Mouse (Mus musculus) monocyte, adult 5-6 weeks (primary cell): Measurements from ENCODE around the gene Ccn5. TPM values are rescaled to one million over a fixed set of nuclear protein-coding genes. Genes with fewer than 3 reads are reported as not detected.

Experiments used
- ATAC-seq: fragments of 153-309, 156-312 bp; replicated peaks from 2 replicates; pipeline ENCODE4 v1.8.0; 2017; ENCODE audit warnings: mild to moderate bottlenecking; ENCODE audit not compliant: low TSS enrichment, insufficient number of reproducible peaks, severe bottlenecking, poor library complexity, low FRiP score
- total RNA-seq: library from RNA; stranded (forward); fragments of 200-1000, 200-491, 200-594 nt; gene quantifications from 3 replicates; pipeline ENCODE4 v1.2.3, GENCODE M21; 2017

The Ccn5 gene
- total RNA-seq: not detected in 3 replicates

DNA sequence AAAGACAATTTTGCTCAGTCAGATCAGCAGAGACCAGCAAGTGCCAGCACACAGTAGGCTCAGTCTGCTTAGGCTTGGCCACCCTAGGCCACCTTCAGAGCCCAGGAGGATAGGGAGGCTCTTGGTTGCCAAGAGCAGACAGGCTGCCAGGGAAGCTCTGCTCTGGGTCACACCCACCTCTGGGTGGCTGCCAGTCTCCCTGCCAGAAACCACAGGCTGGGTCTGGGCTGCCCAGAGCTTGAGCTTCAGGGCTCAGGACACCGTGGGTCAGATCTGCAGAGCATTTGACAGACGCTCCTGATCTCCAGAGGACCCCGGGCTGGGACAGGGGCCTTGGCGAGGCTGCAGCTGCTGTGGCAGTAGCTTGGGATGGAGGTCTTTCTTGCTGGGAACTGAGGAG, at the start of gene Ccn5:
TSS of gene Ccn5 (plus strand) at position 255 of the 400 bp plus-strand sequence.
- no peak for ATAC-seq

DNA sequence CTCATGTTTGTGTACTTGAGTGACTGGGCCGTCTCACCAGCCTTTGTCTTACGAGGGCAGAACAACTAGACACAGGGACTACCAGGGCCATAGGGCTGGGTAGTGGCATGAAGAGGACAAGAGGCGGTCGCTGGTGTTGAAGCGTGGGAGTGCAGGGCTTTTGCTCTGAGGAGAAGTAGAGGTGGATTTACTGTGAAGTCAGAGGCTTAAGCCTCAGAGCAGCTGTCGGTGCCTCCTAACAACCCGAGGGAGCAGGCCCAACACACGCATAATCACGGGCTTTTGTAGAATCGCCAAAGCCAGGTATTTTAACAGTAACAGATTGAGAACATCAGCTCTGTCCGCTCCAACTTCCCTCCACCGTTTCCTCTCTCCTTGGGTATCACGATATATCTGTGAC, 44.0 kb upstream of the Ccn5 start:
- ATAC-seq: no peak

DNA sequence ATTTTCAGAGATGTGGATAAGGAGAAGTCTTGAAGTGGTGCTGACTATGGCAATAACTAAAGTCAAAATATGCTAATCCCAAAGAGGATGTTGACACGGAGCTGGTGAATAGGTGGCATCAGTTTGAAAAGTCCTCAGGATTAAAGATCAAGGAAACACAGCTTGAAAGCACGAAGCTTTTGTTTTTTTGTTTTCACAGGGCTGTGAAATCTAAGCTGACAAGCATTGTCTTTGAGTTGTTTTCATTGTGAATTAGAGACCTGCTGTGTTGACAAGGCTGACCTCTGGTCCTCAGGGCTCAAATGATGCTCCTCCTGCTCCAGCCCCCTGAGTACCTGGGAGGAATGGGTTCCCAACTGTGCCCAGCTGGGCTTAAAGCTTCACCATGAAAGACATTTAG, 43.6 kb upstream of the Ccn5 start:
- ATAC-seq: no peak

DNA sequence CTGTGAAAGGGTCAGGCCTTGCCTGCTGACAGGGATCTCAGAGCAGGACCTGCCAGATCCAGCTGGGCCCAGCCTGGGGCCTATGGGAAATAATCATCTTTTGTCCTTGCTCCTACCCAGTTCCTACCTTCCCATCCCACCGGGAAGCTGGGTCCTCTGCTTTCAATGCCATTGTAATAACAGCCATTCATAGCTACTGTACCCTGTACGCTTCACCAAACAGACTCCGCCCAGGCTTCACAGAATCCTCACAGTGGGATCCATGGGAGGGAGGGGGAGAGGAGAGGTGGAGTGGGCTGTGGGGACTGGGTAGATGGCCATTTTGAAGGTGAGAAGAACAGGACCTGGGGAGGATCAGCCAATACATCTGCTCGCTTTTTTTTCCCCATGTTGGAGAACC, 41.8 kb upstream of the Ccn5 start:
- ATAC-seq: no peak

DNA sequence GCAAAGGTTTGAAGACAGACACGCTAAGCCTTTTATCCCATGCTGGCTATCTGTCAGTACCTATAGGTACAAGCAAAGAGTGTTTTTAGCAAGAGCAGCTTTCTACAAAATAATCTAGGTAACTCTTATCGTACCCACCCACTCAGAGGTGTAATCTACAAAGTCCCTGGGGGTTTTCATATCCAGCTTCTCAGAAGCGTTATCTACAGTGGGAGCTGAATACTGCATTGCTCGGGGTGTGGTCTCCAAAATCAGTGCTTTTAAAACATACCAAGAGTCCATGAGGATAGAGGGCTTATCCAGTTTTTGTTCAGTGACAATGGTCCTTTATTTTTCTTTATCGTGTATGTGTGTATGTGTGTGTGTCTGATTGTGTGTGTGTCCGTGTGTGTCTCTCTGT, 37.3 kb upstream of the Ccn5 start:
- ATAC-seq: no peak

DNA sequence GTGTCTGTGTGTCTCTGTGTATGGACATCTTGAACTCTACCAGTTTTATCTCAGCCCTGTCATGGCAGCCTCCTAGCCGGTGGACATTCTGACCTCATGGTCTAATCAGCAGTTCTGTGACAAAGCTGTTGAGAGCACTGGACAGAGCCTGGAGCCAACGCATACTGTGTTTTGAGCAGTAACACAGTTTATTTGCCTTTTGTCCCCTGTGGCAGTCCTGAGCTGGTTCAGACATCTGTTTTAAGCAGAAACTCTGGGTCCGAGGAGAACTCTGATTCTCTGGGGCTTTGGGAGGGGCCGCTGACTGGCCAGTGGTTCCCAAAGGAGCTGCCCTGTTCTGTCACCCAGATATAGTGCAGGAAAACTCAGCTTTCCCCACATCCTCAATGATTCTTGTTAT, 36.8 kb upstream of the Ccn5 start:
- no peak for ATAC-seq

DNA sequence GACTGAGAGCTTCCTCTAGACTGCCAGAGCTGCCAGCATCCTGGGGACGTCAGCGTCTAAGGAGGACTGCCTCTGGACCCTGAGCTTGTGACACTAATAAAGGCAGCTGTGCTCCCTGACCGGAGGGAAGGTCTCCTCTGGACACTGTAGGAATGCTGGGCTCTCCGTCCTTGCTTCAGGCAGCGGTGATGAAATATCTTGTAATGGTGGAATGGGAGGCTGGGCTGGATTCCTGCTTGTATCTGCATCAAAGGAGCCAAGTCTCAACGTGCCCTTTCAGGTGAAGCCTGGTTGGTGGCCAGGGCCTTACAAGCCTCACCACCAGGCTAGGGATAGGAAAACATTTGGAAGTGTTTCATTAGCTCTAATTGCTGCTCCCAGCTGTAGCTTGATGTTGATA, 33.6 kb upstream of the Ccn5 start:
- ATAC-seq: no peak

DNA sequence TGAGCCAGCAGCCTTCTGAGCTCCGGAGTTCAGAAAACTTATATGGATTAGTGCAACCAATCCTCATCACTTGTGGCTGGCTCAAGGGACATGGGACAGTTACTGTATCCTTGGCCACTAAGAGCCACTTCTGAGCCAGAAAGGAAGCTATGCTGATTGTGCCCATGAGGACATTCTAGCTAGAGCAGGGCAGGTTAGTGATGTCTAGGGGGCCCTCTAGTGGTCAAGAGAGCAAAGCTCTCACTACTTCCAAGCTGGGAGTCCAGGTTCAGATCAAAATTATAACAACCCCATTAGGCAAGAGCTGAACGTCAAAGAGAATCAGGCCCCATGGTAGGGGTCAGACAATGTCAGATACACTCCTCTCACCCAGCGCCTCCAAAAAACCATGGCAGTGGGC, 33.0 kb upstream of the Ccn5 start:
- peak; percentile 70 for ATAC-seq

DNA sequence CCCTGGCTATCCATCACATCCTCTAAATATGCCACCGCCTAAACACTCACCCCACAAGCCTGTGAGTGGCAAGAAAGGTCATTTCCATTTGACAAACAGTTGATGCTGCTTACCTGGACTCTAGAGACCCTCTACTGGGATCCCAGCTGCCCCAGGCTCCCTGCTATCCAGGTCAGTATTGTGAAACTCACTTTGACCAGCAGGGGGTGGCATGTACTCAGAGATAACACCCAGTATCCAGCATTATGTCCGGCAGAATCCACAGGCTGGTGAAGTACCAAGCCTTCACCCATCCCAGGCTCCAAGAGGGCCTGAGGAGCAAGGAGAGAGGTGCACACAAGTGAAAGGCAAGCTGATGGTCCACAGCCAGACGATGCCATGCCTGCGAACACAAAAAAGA, 32.2 kb upstream of the Ccn5 start:
- ATAC-seq: 0 out of 2 replicates have a peak, but pooled peaks have one; percentile 27

DNA sequence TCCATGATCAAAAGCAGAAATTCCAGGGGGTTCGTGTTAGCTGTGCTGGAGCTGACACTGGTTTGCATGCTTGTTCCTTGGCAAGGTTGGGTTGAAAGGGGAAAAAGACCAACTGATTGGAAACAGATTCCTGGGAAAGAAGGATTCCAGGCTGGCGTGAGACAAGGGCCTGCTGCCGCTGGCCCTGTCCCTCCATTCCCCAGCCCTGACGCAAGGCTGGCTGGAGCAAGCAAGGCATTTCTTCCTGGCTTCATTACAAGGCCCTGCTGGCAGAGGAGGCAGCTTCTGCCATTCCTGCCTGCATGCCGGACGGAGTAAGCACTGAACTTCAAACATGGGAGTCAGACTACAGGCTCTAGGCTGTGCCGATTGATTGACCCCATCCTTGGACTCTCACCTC, 22.2 kb upstream of the Ccn5 start:
- ATAC-seq: no peak

DNA sequence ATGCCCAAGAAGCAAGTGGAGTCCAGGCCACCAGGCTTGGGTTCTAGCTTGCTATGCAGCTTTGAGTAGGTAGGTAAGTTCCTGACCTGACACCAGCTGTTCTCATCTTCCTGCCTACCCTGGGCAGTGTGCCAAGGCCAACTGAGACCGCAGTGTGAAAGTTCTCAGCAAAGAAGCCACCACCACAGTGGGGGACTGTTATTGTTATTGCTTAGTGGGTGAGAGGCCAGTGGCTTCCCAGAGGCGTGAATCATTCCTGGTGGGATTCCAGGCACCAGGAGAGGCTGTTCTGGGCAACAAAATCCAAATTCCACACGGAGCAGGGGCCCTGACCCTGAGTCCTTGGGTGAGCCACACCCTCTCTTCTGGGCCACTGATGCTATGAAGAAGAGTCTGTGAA, 19.8 kb upstream of the Ccn5 start:
- ATAC-seq: peak; percentile 51; the same call in 1 of the 2 replicates

DNA sequence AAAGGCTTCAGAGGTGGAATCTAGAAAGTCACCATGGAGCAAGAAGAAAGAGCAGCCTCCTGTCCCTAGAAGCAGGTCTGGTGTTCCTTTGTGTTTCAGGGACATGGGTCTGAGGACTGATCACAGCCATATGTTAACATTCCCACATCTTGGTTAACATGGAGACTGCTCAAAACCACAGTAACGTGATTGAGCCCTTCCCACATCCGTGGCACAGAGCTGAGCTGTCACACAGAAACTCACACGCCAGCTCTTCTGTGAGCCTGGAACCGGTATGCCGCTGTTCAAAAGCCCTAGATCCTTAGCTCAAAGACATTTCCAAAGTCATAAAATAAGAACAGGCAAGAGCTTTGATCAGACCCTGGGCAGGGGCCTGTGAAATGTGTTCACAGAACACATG, 19.3 kb upstream of the Ccn5 start:
- no peak for ATAC-seq

DNA sequence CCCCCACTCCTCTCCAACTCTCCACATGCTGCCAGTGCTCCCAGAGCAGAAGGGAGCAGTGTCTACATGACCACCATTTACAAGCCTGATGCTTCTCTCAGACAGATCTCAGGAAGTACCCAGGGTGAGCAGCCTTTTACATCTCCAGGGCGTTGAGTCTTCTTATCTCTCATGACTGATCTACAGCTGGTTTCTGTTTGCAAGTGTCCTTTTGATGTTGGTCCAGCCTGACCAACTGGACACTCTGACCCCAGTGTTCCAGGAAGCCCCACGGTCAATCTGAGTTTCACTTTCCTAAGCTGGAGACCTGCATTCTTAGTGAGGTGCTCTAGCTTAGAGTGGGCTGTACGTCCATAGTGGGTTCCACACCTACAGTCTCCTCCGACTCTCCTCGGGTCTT, 16.8 kb upstream of the Ccn5 start:
- peak; percentile 50 for ATAC-seq

DNA sequence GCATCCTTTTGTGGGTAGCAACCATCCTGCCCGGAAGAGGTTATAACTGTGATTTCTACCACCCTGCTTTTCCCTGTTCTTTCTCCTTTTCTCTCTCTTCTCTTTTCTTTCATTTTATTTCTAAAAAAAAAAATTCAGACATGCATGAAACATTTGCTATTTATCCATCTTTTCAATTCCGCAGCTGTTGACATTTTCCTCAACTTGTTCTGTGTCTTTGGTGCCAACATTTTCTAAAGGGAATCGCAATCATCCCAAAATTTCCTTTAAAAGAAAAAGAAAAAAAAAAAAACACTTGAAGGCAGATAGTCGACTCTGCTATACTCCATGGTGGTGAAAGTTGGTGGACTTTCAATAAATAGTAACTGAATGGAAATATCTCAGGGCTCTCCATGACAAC, 11.5 kb upstream of the Ccn5 start:
- ATAC-seq: no peak

DNA sequence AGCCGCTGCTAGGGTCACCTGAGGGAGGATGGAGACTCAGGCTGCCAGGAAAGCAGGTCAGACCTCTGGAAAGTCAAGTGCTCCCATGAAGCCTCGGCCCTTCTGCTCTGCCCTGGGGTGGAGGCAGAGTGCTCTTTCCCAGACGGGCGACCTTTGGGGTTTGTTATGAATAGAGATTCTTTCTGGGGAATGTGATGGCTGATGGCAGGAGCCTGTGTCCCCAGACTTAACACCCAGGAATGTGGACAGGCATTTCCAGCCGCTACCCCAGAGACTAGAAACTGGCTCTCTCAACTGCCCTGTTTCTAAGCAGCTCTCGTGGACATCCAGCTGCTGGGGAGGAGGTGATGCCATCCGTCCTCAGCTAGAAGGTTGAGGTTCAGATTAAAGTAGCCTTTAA, 11.0 kb upstream of the Ccn5 start:
- no peak for ATAC-seq

DNA sequence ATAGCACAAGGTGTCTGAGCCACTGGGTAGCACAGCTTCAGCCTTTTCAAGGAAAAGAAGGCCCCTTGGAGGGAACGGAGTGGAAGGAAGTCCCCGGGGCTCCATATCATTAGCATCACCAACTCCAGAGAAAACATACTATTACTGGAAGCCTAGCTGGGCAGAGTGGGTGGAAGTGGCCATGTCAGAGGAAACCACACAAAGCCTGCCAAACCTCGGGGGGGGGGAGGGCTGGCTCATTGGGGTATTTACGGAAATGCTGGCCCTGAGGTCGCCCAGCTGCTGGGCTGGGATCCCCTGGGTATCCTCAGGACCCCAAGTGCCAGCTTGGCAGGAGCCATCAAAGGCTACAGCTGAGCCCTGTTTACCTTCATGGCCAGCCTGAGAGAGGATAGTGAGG, 7.6 kb upstream of the Ccn5 start:
- ATAC-seq: 0 out of 2 replicates have a peak, but pooled peaks have one; percentile 15

DNA sequence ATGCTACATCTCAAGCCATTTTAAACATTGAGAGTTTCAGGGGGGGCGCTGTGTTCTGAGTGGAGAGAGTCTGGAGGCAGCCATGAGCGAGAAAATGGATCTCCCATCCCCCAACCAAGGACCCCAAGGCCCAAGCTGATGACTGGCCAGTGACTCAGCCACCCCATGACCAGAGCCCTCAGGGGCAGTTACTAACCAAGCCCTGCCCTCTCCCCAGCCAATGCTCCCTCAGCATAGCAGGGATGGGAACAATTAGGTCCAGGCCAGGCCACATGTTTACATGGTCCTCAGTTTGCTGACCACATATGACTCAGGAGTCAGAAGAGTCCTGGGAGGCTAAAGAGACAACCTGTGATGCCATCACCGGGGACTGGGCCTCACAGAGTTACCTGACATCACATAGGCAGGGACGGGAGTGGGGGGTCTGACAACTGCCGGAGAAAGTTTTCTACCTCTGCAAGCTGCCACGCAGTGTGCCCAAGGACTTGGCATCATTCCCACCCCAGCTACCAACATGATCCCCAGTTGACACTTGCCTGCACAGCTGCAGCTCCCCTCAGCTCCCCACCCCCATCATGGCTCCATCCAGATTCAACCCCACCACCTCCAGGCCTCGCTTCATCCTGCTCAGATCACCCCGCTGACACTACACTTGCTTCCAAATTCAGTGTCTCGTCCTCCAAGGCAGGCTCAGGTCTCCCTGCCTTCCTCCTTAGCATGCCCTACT, 5.8 kb upstream of the Ccn5 start:
- no peak for ATAC-seq

DNA sequence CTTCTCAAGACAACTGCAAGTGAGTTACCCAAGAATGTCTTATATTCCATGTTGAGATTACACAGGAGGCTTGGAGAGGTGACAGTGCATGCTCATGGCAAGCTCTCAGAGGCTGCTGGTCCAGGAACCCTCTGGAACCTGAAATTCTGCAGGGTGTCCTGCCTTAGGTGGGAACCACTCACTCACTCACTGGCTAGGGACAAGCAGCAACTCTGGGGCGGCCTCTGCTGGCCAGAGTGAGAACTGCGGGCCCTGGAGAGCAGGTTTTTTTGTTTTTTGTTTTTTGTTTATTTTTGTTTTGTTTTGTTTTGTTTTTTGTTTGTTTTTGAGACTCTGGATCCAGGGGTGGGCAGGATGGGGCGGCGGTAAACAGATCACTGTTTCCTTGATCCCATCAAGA, 2.6 kb downstream of the Ccn5 start:
- no peak for ATAC-seq

DNA sequence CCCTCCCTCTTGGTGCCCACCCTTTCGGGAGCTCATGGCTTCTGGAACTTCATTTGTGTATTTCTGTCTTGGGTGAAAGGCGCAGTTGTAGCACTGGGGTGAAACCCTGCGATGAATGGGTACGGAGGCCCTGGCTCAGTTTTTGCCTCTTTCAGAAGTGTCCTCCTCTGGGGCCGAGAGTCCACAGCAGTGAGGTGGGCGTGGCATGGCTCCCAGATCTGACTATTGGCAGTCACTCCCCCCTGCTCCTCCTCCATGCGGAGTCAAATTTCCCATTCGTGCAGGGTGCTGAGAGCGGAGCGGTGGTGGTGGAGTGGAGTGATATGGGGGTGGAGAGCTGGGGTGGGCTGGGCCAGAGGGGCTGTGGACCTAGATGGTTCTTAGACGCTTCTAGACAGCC, 3.1 kb downstream of the Ccn5 start:
- ATAC-seq: no peak

DNA sequence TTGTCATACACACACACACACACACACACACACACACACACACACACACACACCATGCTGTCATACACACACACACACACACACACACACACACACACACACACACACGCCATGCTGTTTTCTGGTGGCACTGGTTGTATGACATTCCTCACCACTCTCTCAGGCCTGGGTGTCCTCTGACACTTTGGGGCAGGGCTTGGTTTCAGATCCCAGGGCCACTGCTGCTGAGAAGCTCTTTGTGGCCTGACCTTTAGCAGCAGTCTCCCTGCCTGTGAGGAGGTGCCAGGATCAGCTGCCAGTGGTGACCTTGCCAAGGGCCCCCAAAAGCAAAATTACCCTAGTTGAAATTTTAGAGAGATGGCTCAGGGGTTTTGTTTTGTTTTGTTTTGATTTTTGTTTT, 5.2 kb downstream of the Ccn5 start:
- ATAC-seq: no peak

DNA sequence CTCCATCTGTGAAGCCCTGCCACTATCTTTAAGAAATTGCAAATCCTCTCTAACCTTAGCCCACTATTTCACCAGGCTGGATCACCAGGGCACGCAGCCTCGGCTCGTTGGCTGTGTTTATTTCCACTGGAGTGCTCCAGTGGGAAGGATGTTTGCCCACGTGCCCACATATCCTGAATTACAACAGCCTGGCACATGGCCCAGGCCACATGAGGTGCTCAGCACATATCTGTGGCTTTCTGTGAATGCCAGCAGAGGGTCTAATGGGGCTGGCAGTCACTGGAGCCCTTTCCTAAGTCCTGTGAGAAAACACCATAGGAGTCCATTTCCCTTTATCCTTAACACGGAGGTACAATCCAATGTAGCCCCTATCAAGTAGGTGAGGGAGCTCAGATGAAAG, 5.8 kb downstream of the Ccn5 start:
- ATAC-seq: no peak
